Mouse (Mus musculus): ENCODE measurements around the gene Lcn12.

Lcn12 gene

DNA sequence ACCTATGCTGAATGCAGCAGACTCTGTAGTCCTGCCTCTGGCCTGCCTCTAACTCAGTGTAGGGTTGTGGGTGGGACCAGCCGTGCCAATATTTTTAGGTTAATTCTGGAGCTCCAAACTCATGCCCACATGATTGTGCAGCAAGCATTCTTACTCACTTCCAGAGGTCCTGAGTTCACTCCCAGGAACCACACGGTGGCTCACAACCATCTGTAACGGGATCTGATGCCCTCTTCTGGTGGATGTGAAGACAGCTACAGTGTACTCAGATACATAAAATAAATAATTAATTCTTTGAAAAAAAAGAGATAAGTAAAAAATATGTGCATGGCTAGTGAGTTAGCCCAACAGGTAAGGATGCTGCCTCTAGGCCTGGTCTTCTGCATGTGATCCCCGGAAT is 2.8 kb upstream of the Lcn12 start:
- peak; percentile 51 for DNase-seq (ENCODE audit: low read depth)

DNA sequence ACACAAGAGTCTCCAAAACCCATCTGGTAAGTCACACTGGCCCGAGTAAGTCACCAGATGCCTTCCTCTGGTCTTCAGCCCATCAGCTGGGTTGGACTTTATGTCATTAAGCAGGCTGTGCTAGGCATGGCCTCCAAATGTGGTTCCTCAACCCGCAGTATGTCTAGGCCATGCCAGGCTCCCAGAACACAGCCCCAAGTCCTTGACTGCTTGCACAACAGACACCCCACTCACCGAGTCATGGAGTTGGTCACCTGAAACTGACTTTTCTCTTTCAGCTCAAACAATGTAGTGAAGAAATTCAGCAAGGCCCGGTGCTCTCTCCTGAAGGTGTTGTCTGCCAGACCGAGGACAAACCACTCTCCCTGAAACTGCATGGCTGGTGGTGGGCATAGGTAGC is 723 bp downstream of the Lcn12 start:
- DNase-seq (ENCODE audit: low read depth): no peak

DNA sequence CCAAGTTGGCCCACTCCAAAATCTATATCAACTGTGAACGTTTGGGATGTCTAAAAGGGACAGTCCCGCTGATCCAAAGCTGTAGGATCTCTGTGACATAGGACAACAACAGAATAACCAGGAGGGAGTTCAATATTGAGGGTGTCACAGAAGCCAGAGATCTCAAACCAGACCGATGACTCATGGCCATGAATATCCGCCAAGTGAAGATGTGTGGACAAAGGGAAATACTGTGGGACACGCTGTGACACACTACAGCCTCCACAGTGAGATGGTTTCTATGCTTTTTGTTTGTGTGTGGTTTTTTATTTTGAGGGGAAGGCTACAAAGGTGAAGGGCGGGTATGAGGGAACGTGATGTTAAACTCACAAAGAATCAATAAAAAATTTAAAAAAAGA is 5.0 kb downstream of the Lcn12 start:
- DNase-seq (ENCODE audit: low read depth): no peak

DNA sequence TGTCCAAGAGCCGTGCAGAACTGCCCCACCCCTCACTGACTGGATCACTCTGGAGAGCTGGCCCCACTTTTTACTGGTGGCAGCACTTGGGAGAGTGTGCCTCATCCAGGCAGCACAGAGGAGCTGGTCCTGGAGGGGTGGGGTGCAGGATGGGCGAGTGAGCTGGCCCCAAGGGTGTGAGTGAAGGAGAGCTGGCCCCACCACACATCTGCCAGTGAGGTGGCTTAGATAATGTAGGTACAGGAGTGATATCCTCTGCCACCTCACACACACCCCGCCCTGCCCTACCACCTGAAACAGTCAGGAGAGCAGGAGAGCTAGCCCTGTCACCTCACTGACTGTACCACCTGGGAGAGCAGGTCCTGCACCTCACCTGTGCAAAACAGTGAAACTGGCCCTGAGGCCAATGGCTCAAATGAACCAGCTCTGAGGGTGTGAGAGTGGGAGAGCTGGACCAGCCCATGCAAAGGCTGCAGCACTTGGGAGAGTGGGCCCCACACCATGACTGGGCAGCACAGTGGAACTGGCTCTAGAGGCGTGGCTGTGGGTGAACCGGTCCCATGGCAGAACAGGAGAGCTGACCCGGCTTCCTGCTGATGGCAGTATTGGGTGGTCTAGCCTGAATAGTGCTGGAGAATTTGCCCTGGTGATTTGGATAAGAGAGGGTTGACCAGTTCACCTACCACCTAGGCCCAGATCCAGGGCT is 5.6 kb downstream of the Lcn12 start:
- no peak for DNase-seq (ENCODE audit: low read depth)

DNA sequence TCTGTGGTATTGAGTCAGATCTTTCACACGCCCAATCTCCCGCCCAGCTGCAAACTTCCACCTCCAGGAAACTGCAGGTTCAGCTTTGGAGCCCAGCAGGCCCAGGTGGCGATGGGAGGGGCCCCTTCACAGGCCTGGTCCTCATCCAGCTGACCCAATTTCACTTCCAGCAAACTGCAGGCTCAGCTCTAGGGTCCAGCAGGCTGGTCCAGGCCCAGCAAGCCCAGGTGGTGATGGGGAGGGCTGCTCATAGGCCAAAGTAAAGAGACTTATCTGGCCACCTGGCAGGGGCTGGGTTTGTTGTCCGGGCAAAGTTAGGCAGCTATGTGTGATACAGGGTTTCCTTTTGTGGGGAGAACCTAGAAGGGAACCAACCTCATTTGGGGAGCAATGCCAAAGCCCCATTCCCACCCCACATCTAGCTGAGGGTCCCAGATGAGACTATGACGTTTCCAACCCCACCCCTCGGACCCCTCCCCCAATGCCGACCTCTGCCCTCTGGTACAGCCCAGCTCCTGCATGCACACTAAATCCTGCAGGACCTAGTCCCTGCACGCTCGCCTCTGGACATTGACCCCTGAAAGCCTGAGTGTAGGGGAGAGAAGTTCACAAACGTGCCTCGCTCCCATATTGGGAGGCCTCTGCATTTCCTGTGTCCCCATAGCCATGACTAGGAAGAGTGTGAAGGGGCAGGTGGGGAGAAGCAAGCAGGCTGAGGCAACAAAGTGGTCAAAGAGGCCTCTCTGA is 8.6 kb downstream of the Lcn12 start:
- no peak for DNase-seq (ENCODE audit: low read depth)

DNA sequence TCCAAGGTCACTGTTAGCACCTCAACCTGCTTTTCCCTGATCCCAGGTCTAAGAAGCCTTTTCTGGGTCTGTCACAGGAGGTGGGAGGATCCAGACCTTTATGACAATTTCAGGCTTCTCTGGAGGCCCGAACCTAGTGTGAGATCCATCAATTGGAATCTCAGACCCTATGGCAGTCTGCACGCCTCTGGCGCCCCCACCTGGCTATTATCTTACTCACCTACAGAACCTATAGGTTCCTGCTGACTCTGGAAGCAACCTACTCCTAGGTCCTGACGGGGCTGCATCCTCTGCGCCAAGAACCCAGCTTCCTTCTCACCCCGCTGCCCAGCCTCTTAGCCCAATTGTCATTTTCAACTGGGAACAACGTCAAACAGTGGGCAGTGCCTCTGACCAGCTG is 10.7 kb downstream of the Lcn12 start:
- DNase-seq (ENCODE audit: low read depth): peak; percentile 92

DNA sequence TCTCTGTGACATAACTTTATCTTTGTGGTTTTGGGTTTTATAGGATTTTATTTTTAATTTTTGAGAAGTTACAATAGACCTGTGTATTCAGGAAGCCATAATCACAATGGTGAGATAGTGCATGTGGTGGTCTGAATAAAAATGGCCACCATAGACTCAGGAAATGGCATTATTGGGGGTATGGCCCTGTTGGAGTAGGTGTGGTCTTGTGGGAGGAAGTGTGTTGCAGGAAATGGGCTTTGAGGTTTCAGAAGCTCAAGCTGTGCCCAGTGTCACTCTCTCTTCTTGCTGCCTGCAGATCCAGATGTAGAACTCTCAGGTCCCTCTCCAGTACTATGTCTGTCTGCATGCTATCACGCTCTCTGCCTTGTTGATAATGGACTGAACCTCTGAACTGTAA is 13.2 kb downstream of the Lcn12 start:
- DNase-seq (ENCODE audit: low read depth): no peak

DNA sequence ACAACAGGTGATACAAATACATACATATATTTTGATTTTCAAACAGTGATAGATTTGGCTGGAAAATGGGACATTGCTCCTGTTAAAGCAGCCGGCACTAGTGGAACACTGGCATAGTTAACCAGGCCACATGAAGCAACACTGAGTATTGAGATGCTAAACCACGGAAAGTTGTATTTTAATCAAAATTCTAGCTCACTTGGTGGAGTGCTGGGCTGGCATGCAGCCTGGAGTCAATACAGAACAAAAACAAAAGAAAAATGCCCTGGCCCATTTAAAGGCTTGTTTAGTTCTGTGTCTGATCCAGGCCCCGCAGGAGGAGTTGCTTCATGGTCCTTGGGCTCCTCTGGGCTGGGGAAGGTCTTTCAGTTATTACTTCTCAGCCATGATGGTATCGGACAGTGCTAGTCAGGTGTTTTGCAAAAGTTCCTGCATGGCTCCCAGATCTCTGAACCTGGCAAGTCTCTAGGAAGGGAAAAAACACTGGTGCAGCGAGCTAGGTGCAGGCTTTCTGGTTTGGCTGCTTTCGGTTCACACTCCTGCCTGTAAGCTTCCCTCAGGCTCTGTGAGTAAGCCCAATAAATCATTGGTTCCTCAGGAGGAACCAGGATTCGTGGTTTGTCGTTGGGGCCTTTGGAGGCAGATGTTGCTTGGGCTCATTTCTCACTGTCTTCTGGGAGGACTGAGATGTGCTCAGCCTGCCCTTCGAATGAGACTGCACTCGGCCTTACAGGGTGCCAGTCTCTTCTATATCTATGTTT is 14.0 kb downstream of the Lcn12 start:
- no peak for DNase-seq (ENCODE audit: low read depth)

DNA sequence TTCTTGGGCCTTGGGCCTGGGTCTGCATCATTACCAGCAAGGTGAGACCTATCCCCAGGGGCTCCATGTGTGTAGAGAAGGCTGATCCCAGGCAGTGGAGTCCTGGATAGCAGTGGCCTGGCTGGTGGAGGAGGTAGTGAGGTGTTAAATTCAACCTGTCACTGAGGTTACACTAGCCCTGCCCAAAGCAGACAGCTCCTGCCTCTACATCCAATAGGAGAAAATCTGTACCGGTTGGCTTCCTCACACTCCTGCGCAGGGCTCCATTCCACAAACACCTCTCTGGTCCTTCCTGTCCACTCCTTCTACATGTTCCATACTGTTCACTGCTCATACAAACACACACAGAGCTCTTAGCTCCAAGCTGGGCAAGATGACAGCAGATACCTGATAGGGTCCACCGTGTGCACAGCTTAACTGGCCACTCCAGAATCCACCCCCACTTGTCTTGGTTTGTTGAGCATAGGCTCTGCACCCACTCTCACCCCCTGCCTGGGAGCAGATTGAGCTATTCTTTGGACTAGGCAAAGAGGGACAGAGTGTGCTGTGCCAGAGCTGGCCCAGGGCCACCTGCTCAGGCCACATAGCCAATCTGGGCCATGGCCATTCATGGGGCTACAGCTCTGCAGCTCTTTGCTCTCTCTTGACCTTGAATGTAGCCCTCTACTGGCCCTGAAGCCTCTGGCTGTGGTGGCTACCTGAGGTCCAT is 15.6 kb downstream of the Lcn12 start:
- no peak for DNase-seq (ENCODE audit: low read depth)

DNA sequence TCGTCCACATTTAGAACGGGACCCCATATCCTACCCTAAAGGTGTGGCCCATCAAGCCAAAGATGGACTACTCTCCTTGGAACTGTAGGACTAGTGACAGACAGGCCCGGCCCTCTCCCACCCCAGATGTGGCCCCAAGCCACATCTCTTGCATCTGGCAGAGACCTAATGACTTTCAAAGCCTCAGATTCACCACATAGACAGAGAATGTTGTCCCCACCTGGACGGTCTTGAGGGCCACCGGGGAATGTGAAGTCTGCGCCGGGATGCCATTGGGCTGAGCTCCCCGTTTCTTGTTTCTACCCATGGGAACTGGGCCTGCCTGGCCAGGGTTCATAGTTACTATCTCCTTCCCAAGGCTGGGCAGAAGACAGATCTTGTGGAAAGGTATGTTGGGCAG is 16.2 kb downstream of the Lcn12 start:
- no peak for DNase-seq (ENCODE audit: low read depth)

DNA sequence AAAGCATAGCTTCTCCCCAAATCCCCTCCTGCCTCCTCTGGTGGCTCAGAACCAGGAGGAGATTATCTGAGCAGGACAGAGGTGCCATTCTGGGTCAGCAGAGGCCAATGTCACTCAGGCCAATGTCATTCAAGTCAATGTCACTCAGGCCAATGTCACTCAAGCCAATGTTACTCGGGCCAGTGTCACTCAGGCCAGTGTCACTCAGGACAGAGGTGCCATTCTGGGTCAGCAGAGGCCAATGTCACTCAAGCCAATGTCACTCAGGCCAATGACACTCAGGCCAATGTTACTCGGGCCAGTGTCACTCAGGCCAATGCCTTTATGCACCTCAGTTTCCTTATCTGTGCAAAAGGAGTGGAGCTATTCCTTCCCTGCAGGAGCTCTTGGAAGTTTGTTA is 21.2 kb downstream of the Lcn12 start:
- DNase-seq (ENCODE audit: low read depth): no peak

DNA sequence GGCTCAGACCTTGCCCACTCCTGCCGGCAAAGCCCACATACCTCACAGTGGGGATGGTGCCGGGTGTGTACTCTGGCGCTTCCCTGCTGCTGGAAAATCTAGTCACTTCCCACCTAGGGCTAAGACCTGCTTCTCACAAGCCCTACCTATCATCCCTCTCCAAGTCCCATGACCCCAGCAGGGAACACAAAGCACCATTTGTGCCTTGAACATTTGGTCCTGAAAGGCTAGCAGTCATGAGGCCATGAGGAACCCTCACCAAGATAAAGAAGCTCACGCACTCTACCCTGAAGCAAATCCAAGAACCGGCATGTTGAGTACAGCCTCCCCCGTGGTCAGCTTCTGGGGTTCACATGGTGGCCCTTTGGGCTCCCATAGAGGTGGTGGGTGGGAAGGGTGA is 23.7 kb downstream of the Lcn12 start, which contains the start of gene Ptgds:
Gene Ptgds, minus strand, starts transcription at position 78 of the 400 bp plus-strand sequence.
- no peak for DNase-seq (ENCODE audit: low read depth)

DNA sequence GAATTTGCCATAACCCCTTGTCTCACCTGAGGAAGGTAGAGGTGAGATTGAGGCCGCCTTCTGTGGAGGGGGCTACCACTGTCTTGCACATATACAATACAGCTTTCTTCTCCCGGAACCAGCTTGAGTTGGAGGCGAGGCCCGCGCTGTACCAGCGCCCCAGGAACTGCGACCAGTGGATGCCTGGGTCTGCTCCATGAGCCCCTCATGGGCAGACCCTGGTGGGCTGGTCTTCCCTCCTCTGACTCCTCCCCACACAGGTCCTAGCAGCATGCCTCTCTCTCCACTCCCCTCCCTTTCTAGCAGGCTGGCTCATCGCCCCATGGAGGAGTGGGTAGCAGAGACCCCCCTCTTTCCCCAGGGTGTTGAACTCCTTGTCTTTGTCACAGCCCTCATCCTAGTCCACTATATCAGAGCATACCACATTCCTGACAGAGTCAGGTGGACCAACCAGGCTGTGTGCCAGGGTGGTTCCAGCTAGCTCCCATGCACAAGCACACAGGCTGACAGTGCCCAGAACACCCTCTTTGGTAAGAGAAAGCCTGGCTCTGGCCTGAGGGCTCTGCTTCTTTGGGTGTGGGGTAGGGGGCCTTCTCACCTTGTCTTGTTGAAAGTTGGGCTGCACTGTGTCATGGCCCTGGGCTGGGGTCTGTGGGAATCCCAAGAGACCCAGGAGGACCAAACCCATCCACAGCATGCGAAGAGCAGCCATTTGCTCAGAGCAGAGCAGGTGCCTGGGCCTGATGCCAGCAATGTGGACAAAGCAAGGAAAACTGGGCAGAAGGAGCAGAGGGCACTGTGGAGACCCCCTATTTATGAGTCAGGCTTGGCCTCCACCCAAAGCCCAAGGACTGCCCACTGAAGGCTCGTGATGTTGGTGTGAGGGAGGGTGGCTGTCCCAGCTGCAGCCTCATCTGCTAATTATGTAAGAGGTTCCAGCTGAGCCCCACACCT is 24.5 kb downstream of the Lcn12 start:
- DNase-seq (ENCODE audit: low read depth): no peak

DNA sequence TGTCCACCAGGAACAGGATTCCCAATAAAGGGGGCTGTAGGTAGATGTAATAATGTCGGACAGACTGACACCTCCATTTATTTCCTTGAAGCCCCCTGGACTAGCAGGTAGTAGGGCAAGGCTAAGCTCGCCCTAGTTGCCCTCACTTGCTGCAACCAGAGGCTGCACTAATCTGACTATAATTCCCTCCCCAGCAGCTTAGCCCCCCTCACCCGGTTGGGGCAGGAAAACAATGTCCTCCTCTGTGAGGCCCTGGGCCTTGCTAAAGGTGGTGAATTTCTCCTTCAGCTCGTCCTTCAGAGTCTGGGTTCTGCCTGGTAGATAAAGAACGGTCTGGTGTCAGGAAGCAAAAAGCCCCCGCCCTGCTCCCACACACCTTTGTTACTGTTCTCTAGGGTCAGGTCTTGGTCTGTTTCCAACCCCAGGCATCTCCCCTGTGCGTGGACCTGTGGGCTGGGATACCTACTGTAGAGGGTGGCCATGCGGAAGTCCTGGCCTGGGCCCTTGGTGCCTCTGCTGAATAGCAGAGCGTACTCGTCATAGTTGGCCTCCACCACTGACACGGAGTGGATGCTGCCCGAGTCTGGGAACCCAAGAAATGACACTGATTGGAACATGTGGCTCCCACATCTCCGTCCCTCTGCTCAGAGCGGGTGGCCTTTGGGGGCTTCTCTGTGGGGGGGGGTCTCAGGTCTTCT is 26.0 kb downstream of the Lcn12 start:
- peak; percentile 20 for DNase-seq (ENCODE audit: low read depth)

DNA sequence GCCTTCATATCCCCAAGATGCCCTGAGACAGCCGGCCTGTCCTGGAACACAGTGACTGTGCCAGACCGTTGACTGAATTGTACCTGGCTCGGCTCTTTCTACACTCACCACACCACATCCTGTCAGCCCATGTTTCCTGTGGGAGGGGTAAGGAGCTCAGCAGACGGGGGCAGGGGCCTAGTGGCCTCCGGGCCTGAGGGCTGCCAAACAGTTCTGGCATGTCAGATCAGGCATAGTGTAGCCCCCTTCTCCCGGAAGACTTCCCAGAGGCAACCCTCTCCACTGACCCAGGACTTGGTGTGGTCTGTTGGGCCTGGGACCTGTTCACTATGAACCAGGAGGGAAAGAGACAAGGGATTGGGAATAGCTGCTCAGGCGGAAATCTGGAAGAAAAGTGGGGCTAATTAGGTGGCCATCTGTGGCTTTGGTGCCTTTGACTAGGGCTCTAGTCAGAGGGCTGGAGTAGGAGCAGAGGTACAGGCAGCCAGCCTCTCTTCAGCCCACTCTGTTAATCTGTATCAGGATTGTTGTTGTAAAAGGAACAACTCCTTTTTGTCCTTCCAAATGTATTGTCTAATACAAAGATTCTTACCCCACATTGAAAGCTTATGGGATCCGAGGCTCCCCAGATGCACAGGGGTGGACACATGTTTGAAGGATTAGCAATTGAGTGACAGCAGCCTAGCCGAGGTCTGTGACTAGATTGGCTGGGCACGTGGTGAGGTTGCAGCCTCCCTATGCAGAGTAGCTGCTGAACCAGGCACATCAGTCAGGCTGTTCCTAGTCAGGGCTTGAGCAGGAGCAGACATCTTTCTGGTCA is 27.7 kb downstream of the Lcn12 start:
- peak; percentile 83 for DNase-seq (ENCODE audit: low read depth)

DNA sequence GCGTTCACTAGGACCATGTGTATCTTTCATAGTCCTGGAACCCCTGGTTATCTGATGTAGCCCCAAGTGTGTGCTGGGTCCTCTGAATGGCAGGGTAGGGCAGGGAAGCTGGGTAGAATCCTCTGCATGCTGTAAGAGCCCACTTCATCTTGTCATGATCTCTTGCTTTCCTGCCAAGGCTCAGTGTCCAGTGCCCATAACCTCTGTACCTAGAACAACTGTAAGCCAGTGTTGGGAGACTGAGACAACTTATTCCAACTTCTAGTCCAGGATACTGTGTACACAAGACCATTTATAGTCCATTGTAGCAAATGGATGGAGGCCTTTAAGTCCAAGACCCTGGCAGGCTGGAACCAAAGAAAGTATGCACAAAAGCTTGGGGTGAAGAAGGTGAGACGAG is 28.5 kb downstream of the Lcn12 start:
- no peak for DNase-seq (ENCODE audit: low read depth)

DNA sequence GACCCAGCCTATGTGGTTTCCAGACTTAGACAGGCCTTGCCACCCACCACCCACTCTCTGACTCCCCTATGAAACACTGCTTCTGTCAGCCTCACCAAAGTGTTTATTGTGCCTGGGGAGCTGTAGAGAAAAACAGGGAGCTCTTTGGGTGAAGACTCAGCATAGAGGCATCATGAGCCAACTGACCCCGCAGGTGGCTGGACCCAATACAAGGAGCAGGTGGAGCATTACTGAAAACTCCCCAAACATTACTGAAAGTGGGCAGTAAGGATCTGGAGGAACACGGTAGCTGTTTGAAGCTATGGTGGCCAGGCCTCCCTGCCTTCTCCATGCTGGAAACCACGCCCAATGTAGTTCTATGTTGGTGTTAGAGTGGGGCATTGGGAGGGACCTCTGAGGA is 30.1 kb downstream of the Lcn12 start:
- peak; percentile 18 for DNase-seq (ENCODE audit: low read depth)

DNA sequence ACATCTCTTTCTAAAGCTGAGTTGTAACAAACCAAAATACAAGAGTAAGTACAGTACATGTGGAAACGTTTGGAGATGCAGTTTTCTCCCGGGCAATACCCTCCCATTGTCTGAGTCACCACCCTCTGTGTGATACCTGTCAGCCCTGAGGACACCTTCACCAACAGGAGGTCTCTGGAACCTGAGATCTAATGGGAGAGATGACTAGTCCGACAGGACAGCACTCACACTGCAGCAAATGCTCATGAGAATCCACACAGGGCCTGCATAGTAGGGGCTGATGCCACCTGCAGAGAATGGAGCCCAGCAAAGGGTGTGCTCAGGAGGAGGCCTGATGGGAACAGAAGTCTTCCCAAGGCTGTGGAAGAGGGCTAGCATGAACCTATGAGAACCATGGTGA is 32.3 kb downstream of the Lcn12 start:
- no peak for DNase-seq (ENCODE audit: low read depth)

DNA sequence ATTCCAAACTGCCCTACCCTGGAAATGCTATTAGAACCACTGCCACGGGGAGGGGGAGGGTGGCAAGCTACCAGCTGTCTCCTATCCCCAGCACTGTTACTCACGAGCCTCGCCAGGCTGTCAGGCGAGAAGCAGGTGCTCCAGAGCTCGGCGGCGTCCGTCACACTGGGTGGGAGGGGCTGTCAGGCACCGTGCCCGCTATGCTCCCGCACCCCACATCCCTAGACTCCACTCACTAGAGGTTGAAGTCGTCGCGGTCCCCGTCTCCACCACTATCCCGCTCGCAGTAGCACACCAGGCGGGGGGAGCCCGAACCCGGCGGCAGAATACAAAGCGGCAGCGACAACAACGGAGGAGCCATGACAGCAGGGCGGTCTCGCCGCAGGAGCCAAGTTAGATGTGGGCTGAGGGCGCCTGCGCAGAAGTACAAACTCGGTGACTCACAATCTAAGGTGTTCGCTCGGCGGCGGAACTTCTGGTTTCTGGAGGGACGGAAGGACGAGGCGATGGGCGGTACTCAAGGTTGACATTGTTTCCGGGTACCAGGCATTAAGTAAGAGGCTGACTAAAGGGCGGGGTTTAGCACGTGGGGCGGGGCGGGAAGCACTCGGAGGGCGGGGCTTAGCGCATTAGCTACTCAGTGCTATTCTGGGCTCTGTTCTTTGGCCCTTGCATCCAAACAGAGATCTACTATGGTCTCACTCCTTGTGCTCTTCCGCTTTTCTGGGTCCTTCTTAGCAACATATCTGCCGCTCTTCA is 33.0 kb downstream of the Lcn12 start, which contains the start of gene Paxx:
Gene Paxx, minus strand, starts transcription at position 544 of the 759 bp plus-strand sequence.
- DNase-seq (ENCODE audit: low read depth): peak; percentile 99
